Mouse (Mus musculus): ENCODE measurements around the gene Ppp2r2c.

DNA sequence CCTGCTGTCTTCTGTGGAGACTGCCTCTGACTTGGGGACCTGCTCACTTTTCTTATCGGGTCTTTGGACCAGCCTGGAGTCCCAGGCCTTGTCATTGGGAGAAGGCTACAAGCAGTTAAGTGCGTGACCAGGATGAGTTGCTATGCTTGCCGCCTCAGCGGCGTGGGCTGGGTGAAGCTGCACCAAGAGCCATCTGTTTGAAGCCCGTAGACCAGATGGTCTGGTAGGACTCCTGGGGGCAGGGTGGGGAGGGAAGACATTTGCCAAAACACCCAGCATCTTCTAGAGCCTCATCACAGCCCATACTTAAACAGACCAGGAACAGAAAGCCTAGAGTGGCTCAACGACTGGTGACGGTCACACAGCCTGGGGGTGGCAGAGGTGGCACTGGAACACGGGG is 24.9 kb downstream of the Ppp2r2c start:
- no peak for TF ChIP-seq GATA1 (IDR thresholded peaks at IDR 0.05; ENCODE audit: borderline replicate concordance, low read length)
- no peak for TF ChIP-seq TAL1 (conservative IDR thresholded peaks at IDR 0.05; ENCODE audit: low read depth, low read length)
- no peak for TF ChIP-seq CTCF (IDR thresholded peaks at IDR 0.05; ENCODE audit: low read depth, low read length)
- no peak for TF ChIP-seq POLR2AphosphoS5 (IDR thresholded peaks at IDR 0.05; ENCODE audit: insufficient replicate concordance, low read depth, low read length)
